Mouse (Mus musculus) bone marrow, adult 2 months (tissue): ENCODE data around the gene Melk.

ENCODE experiments used
- CTCF ChIP-seq: fragments of 200-500 bp; IDR thresholded peaks from 2 replicates; pipeline ENCODE4 v1.5.1; 2011; ENCODE audit warnings: low read length, control low read depth; ENCODE audit not compliant: control insufficient read depth, insufficient read depth
- POLR2A ChIP-seq: fragments of 200-500 bp; IDR thresholded peaks from 2 replicates; pipeline ENCODE4 v1.6.1; 2011; ENCODE audit warnings: low read depth, mild to moderate bottlenecking, control low read depth, low read length, borderline replicate concordance; ENCODE audit not compliant: control insufficient read depth

- no peak for TF ChIP-seq POLR2A
- TF ChIP-seq CTCF, result no peak
Measured at GRCm38 (mm10) chr4:44292534-44292933, 8.1 kb upstream of the Melk start.
